Mouse (Mus musculus) G1E (cell line): ENCODE data around the gene Olfr1043.

ENCODE experiments used
- CTCF ChIP-seq: IDR thresholded peaks from 2 replicates; pipeline ENCODE4 v1.5.1; 2012; ENCODE audit warnings: low read depth, low read length, inconsistent platforms, mixed read lengths
- GATA1 ChIP-seq: IDR thresholded peaks from 2 replicates; pipeline ENCODE4 v1.6.1; 2012; ENCODE audit warnings: borderline replicate concordance, low read length, inconsistent platforms, mixed read lengths
- TAL1 ChIP-seq: conservative IDR thresholded peaks from 2 replicates; pipeline ENCODE4 v1.6.1; 2012; ENCODE audit warnings: low read depth, low read length, inconsistent platforms, mixed read lengths

- TF ChIP-seq CTCF (no peak), GATA1 (no peak), TAL1 (no peak)
Measured at GRCm38 (mm10) chr2:86135828-86136227, 31.5 kb downstream of the Olfr1043 start, which contains the start of gene Olfr1039.
